Mouse (Mus musculus) forebrain, embryonic 14.5 days (tissue): Measurements from ENCODE around the gene Gin1. TPM values are rescaled to one million over a fixed set of nuclear protein-coding genes. Genes with fewer than 3 reads are reported as not detected.

Source experiments
- ATAC-seq: fragments of 200-750 bp; cut with Nextera tagmentation; 2 replicates; pipeline ENCODE4 v1.8.0; 2017; ENCODE audit warnings: mild to moderate bottlenecking, moderate library complexity
- DNase-seq: peaks from one replicate; pipeline ENCODE4 v3.0.0-alpha.2; 2015; ENCODE audit warnings: low spot score
- H3K27ac ChIP-seq: fragments of 300-500 bp; sonication (generic); 2 replicates; pipeline ENCODE4 v1.5.1; 2014; ENCODE audit warnings: low read depth, mild to moderate bottlenecking, control low read depth, low read length, moderate library complexity
- H3K27me3 ChIP-seq: fragments of 300-500 bp; sonication (generic); replicated peaks from 2 replicates; pipeline ENCODE4 v1.6.1; 2014; ENCODE audit warnings: low read length, control low read depth, mixed read lengths; ENCODE audit not compliant: control insufficient read depth, insufficient read depth
- H3K36me3 ChIP-seq: fragments of 300-500 bp; sonication (generic); 2 replicates; pipeline ENCODE4 v1.6.1; 2014; ENCODE audit warnings: low read length, control low read depth; ENCODE audit not compliant: control insufficient read depth, insufficient read depth
- H3K4me1 ChIP-seq: fragments of 300-500 bp; sonication (generic); 2 replicates; pipeline ENCODE4 v1.6.1; 2014; ENCODE audit warnings: antibody characterized with exemption, low read length, control low read depth; ENCODE audit not compliant: control insufficient read depth, insufficient read depth
- H3K4me2 ChIP-seq: fragments of 300-500 bp; sonication (generic); 2 replicates; pipeline ENCODE4 v1.6.1; 2014; ENCODE audit warnings: mild to moderate bottlenecking, control low read depth, low read length
- H3K4me3 ChIP-seq: fragments of 300-500 bp; sonication (generic); 2 replicates; pipeline ENCODE4 v1.5.1; 2014; ENCODE audit warnings: low read depth, low read length, control low read depth
- H3K9ac ChIP-seq: fragments of 300-500 bp; sonication (generic); 2 replicates; pipeline ENCODE4 v1.6.1; 2014; ENCODE audit warnings: mild to moderate bottlenecking, low read length, control low read depth, moderate library complexity
- H3K9me3 ChIP-seq: fragments of 300-500 bp; sonication (generic); replicated peaks from 2 replicates; pipeline ENCODE4 v1.6.1; 2016; ENCODE audit warnings: low read length, control low read depth, mixed read lengths; ENCODE audit not compliant: control insufficient read depth
- WGBS: fragments of 180-500 bp; shearing (Covaris S2); extraction: QIAGEN DNeasy Blood & Tissue Kit; methylation state at CpG from one replicate; pipeline ENCODE4 v1.1.7; 2014; 5-methylcytosine and 5-hydroxymethylcytosine counted together
- polyA plus RNA-seq: library from polyadenylated mRNA; unstranded; fragments of >200 nt; fragmentation: Nextera tagmentation; extraction: Ambion mirVana; gene quantifications from 2 replicates; pipeline ENCODE4 v1.2.1, GENCODE M21; 2014

The Gin1 gene
- polyA plus RNA-seq, 1 experiment from 2014 or later: 16.5 TPM

- DNase-seq (peak; percentile 79), ATAC-seq (0 out of 2 replicates have a peak, but pooled peaks have one; percentile 55)
- no peaks in the 10 kb centered on the region for H3K9me3 ChIP-seq
- H3K27me3 ChIP-seq: no peaks in the 10 kb centered on the region
- H3K9ac ChIP-seq: no peak overlapping the region
- H3K4me3 ChIP-seq: no peak overlapping the region
- 33% methylated on average over 4 of the region's 4 CpGs for WGBS
- H3K27ac ChIP-seq: no peak overlapping the region
- H3K4me1 ChIP-seq: no peaks in the 10 kb centered on the region
- no peak overlapping the region for H3K4me2 ChIP-seq
- no peaks in the 10 kb centered on the region for H3K36me3 ChIP-seq
These were observed 32.4 kb downstream of the Gin1 start for GRCm38 (mm10) chr1:97802207-97802902.

GRCm38 (mm10) chr1:97804520-97804919, 34.5 kb downstream of the Gin1 start:
- Histone ChIP-seq H3K4me2 (no peak overlapping the region), H3K36me3 (no peaks in the 10 kb centered on the region), H3K27ac (no peak overlapping the region), H3K4me3 (no peak overlapping the region), H3K4me1 (no peaks in the 10 kb centered on the region), H3K27me3 (no peaks in the 10 kb centered on the region), H3K9ac (no peak overlapping the region), H3K9me3 (no peaks in the 10 kb centered on the region)
- DNase-seq: no peak
- no peak for ATAC-seq

- ATAC-seq (peak; percentile 68), DNase-seq (peak; percentile 81)
- Histone ChIP-seq H3K4me2 (no peak overlapping the region), H3K27me3 (no peaks in the 10 kb centered on the region), H3K4me3 (no peak overlapping the region), H3K9ac (no peak overlapping the region), H3K9me3 (no peaks in the 10 kb centered on the region), H3K4me1 (no peaks in the 10 kb centered on the region), H3K27ac (no peak overlapping the region), H3K36me3 (no peaks in the 10 kb centered on the region)
- WGBS: 39% methylated on average over 2 of the region's 2 CpGs
These were observed 39.4 kb downstream of the Gin1 start for GRCm38 (mm10) chr1:97809255-97809912.

- no peak overlapping the region for H3K27ac ChIP-seq
- H3K9me3 ChIP-seq: no peaks in the 10 kb centered on the region
- H3K36me3 ChIP-seq: peaks cover 4% of the 10 kb centered on the region; the same call in 1 of the 2 replicates
- H3K27me3 ChIP-seq: no peaks in the 10 kb centered on the region
- no peak for DNase-seq
- ATAC-seq: no peak
- H3K9ac ChIP-seq: no peak overlapping the region
- H3K4me1 ChIP-seq: no peaks in the 10 kb centered on the region
- no peak overlapping the region for H3K4me3 ChIP-seq
- H3K4me2 ChIP-seq: no peak overlapping the region
- 88% methylated on average over 3 of the region's 3 CpGs for WGBS
These were observed 51.3 kb downstream of the Gin1 start for GRCm38 (mm10) chr1:97821282-97821681.

GRCm38 (mm10) chr1:97822203-97822602, 52.2 kb downstream of the Gin1 start:
- no peaks in the 10 kb centered on the region for H3K9me3 ChIP-seq
- ATAC-seq: no peak
- WGBS: 92% methylated on average over 5 of the region's 5 CpGs

GRCm38 (mm10) chr1:97822904-97823303, 52.9 kb downstream of the Gin1 start:
- DNase-seq (no peak), ATAC-seq (no peak)
- H3K4me3 ChIP-seq: no peak overlapping the region
- H3K9ac ChIP-seq: no peak overlapping the region
- H3K4me2 ChIP-seq: no peak overlapping the region
- H3K36me3 ChIP-seq: peaks cover 8% of the 10 kb centered on the region; the same call in 1 of the 2 replicates
- no peaks in the 10 kb centered on the region for H3K27me3 ChIP-seq
- no peaks in the 10 kb centered on the region for H3K4me1 ChIP-seq
- no peak overlapping the region for H3K27ac ChIP-seq
- H3K9me3 ChIP-seq: no peaks in the 10 kb centered on the region
- 95% methylated on average over 7 of the region's 7 CpGs for WGBS

More at GRCm38 (mm10) chr1:97822203-97822602, 52.2 kb downstream of the Gin1 start:
- Histone ChIP-seq H3K27me3 (no peaks in the 10 kb centered on the region), H3K4me1 (no peaks in the 10 kb centered on the region), H3K4me3 (no peak overlapping the region), H3K4me2 (no peak overlapping the region), H3K9ac (no peak overlapping the region), H3K27ac (no peak overlapping the region), H3K36me3 (peaks cover 8% of the 10 kb centered on the region; the same call in 1 of the 2 replicates)
- no peak for DNase-seq

- no peak overlapping the region for H3K27ac ChIP-seq
- no peak overlapping the region for H3K4me3 ChIP-seq
- H3K36me3 ChIP-seq: peaks cover 16% of the 10 kb centered on the region
- peak; percentile 66; the same call in 1 of the 2 replicates for ATAC-seq
- 73% methylated on average over 2 of the region's 2 CpGs for WGBS
- no peaks in the 10 kb centered on the region for H3K27me3 ChIP-seq
- H3K9ac ChIP-seq: no peak overlapping the region
- H3K4me2 ChIP-seq: no peak overlapping the region
- no peaks in the 10 kb centered on the region for H3K4me1 ChIP-seq
- peak; percentile 63 for DNase-seq
- H3K9me3 ChIP-seq: 0 out of 2 replicates have a peak, but pooled peaks cover 2% of the 10 kb centered on the region
These were observed 57.6 kb downstream of the Gin1 start for GRCm38 (mm10) chr1:97827566-97827965.

- no peak overlapping the region for H3K27ac ChIP-seq
- no peak overlapping the region for H3K4me3 ChIP-seq
- DNase-seq (no peak), ATAC-seq (no peak)
- H3K4me1 ChIP-seq: 0 out of 2 replicates have a peak, but pooled peaks cover 1% of the 10 kb centered on the region
- no peak overlapping the region for H3K4me2 ChIP-seq
- peaks cover 16% of the 10 kb centered on the region for H3K36me3 ChIP-seq
- no peak overlapping the region for H3K9ac ChIP-seq
- no peaks in the 10 kb centered on the region for H3K27me3 ChIP-seq
- 91% methylated on average over 5 of the region's 5 CpGs for WGBS
- H3K9me3 ChIP-seq: 0 out of 2 replicates have a peak, but pooled peaks cover 2% of the 10 kb centered on the region
These were observed 58.1 kb downstream of the Gin1 start for GRCm38 (mm10) chr1:97828087-97828486.
